Mouse (Mus musculus) forebrain, embryonic 12.5 days (tissue): ENCODE data around the gene Col11a1. TPM values are rescaled to one million over a fixed set of nuclear protein-coding genes. Genes with fewer than 3 reads are reported as not detected.

Source experiments
- ATAC-seq: fragments of 200-750 bp; cut with Nextera tagmentation; 2 replicates; pipeline ENCODE4 v1.8.0; 2017; ENCODE audit warnings: moderate TSS enrichment; ENCODE audit not compliant: low FRiP score
- H3K27ac ChIP-seq: fragments of 300-500 bp; sonication (generic); 2 replicates; pipeline ENCODE4 v1.5.1; 2016; ENCODE audit warnings: mild to moderate bottlenecking
- H3K27me3 ChIP-seq: fragments of 300-500 bp; sonication (generic); 2 replicates; pipeline ENCODE4 v1.6.1; 2016; ENCODE audit warnings: mild to moderate bottlenecking
- H3K36me3 ChIP-seq: fragments of 300-500 bp; sonication (generic); replicated peaks from 2 replicates; pipeline ENCODE4 v1.6.1; 2016; ENCODE audit warnings: mild to moderate bottlenecking
- H3K4me1 ChIP-seq: fragments of 300-500 bp; sonication (generic); 2 replicates; pipeline ENCODE4 v1.6.1; 2016
- H3K4me2 ChIP-seq: fragments of 300-500 bp; sonication (generic); 2 replicates; pipeline ENCODE4 v1.6.1; 2016; ENCODE audit warnings: mild to moderate bottlenecking, moderate library complexity
- H3K4me3 ChIP-seq: fragments of 300-500 bp; sonication (generic); replicated peaks from 2 replicates; pipeline ENCODE4 v1.5.1; 2016; ENCODE audit warnings: mild to moderate bottlenecking
- H3K9ac ChIP-seq: fragments of 300-500 bp; sonication (generic); 2 replicates; pipeline ENCODE4 v1.6.1; 2016; ENCODE audit warnings: mild to moderate bottlenecking
- H3K9me3 ChIP-seq: fragments of 300-500 bp; sonication (generic); 2 replicates; pipeline ENCODE4 v1.6.1; 2016
- WGBS: fragments of 180-500 bp; shearing (Covaris S2); methylation state at CpG from one replicate; pipeline ENCODE4 v1.1.7; 2016; 5-methylcytosine and 5-hydroxymethylcytosine counted together
- polyA plus RNA-seq: library from polyadenylated mRNA; unstranded; fragments of >200 nt; fragmentation: Nextera tagmentation; extraction: Ambion mirVana; gene quantifications from 2 replicates; pipeline ENCODE4 v1.2.1, GENCODE M21; 2016

Gene Col11a1
- polyA plus RNA-seq = 21.3 and 23.8 TPM in 2 replicates

GRCm38 (mm10) chr3:114029971-114030635, at the start of gene Col11a1:
Gene Col11a1 (plus strand): TSS chr3:114030540.
- WGBS = 0% methylated on average over 19 of the region's 19 CpGs

GRCm38 (mm10) chr3:113990936-113991335, 39.4 kb upstream of the Col11a1 start:
- Histone ChIP-seq H3K27me3 (no peaks in the 10 kb centered on the region), H3K27ac (no peak overlapping the region), H3K4me3 (no peak overlapping the region), H3K4me1 (no peaks in the 10 kb centered on the region), H3K36me3 (no peaks in the 10 kb centered on the region), H3K9ac (no peak overlapping the region), H3K9me3 (no peaks in the 10 kb centered on the region), H3K4me2 (no peak overlapping the region)
- no peak for ATAC-seq
- 81% methylated on average over 6 of the region's 6 CpGs for WGBS

More at GRCm38 (mm10) chr3:114029971-114030635, at the start of gene Col11a1:
- Histone ChIP-seq H3K4me2 (peak within 1 kb of the TSS; percentile 96), H3K36me3 (no peaks in the 10 kb centered on the region), H3K4me1 (peaks cover 8% of the 10 kb centered on the region), H3K9me3 (no peaks in the 10 kb centered on the region), H3K27ac (peak within 1 kb of the TSS; percentile 63), H3K27me3 (no peaks in the 10 kb centered on the region), H3K9ac (peak within 1 kb of the TSS; percentile 59), H3K4me3 (peak within 1 kb of the TSS; percentile 55)
- ATAC-seq = peak; percentile 98

DNA sequence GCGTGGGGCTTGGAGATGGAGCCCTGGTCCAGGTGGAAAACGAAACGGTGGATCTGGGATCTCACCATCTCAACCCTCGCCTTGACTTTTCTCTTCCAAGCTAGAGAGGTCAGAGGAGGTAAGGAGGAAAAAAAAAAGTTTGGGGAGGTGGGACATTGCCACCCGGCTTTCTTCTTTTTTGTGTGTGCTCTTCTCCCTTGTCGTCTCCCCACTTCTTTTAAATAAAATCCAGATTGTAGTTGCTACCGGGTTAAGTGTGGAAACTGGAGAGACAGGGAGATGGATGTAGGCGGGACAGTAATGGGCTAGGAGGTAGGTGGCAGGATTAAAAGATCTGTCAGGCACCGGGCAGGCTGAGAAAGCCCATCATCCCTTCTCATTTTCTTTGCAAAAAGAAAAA, 546 bp downstream of the Col11a1 start:
- Histone ChIP-seq H3K4me2 (peak overlapping the region; percentile 96), H3K9me3 (no peaks in the 10 kb centered on the region), H3K4me1 (peaks cover 8% of the 10 kb centered on the region), H3K9ac (peak overlapping the region; percentile 59), H3K27me3 (no peaks in the 10 kb centered on the region), H3K4me3 (peak overlapping the region; percentile 55), H3K36me3 (no peaks in the 10 kb centered on the region), H3K27ac (no peak overlapping the region)
- under 1% methylated on average over 9 of the region's 9 CpGs for WGBS
- no peak for ATAC-seq

- WGBS = under 1% methylated on average over 18 of the region's 21 CpGs
- Histone ChIP-seq H3K4me1 (peaks cover 8% of the 10 kb centered on the region), H3K36me3 (no peaks in the 10 kb centered on the region), H3K4me3 (peak overlapping the region; percentile 55), H3K4me2 (peak overlapping the region; percentile 96), H3K27ac (0 out of 2 replicates have a peak overlapping the region, but pooled peaks have one; percentile 19), H3K27me3 (no peaks in the 10 kb centered on the region), H3K9ac (peak overlapping the region; percentile 59), H3K9me3 (no peaks in the 10 kb centered on the region)
- peak; percentile 40 for ATAC-seq
Observed at GRCm38 (mm10) chr3:114031351-114032213, 1.2 kb downstream of the Col11a1 start.

DNA sequence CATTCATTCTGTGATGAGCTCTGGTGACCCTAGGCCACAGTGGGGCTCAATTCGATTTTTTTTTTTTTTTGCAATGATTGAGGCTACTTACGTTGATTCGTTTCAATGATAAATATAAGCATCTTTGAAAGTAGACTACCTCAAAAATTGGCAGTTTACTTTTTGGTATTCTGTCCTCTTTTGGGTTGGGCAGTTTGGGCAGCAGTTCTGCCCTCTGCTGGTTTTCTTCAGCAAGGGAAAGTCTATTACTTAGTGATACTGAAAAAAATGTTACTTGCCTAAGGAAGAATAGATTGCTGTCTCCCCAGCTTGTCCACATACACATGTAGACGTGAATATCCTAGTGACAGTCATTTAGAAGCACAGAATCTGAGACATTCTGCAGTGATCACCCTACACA, 2.0 kb downstream of the Col11a1 start:
- ATAC-seq = no peak
- Histone ChIP-seq H3K27ac (no peak overlapping the region), H3K4me2 (peak overlapping the region; percentile 96), H3K9ac (peak overlapping the region; percentile 59; the same call in 1 of the 2 replicates), H3K27me3 (no peaks in the 10 kb centered on the region), H3K4me1 (peaks cover 8% of the 10 kb centered on the region), H3K36me3 (no peaks in the 10 kb centered on the region), H3K4me3 (peak overlapping the region; percentile 55), H3K9me3 (no peaks in the 10 kb centered on the region)
- 6% methylated on average over 4 of the region's 4 CpGs for WGBS

DNA sequence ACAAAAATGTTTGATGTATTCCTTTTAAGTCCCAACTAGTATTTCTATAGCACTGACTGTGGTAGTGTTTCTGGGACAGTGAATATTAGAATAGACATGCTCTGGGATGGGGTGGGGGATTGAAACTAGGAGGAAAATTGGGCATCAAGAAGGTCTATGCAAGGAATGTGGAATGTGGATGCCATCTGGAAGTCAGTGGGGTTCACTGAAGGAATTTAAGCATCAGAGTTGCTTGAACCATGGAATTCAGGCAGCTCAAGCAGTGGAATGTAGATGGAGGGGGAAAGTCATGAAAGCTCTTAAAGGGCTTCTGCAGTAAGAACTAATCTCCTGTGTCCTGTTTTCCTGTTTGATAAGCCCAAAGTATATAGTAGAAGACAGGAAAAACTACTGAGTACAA, 22.1 kb downstream of the Col11a1 start:
- no peak overlapping the region for H3K27ac ChIP-seq
- no peaks in the 10 kb centered on the region for H3K4me1 ChIP-seq
- no peak overlapping the region for H3K9ac ChIP-seq
- H3K9me3 ChIP-seq = no peaks in the 10 kb centered on the region
- H3K27me3 ChIP-seq = no peaks in the 10 kb centered on the region
- H3K4me2 ChIP-seq = no peak overlapping the region
- H3K36me3 ChIP-seq = no peaks in the 10 kb centered on the region
- no peak for ATAC-seq
- no peak overlapping the region for H3K4me3 ChIP-seq

- no peak overlapping the region for H3K4me2 ChIP-seq
- no peaks in the 10 kb centered on the region for H3K36me3 ChIP-seq
- WGBS = 68% methylated on average over 3 of the region's 3 CpGs
- H3K4me1 ChIP-seq = no peaks in the 10 kb centered on the region
- no peak overlapping the region for H3K9ac ChIP-seq
- H3K4me3 ChIP-seq = no peak overlapping the region
- no peak overlapping the region for H3K27ac ChIP-seq
- no peaks in the 10 kb centered on the region for H3K27me3 ChIP-seq
- no peak for ATAC-seq
- H3K9me3 ChIP-seq = no peaks in the 10 kb centered on the region
Observed at GRCm38 (mm10) chr3:114053501-114053900, 23.2 kb downstream of the Col11a1 start.

GRCm38 (mm10) chr3:114065123-114065522, 34.8 kb downstream of the Col11a1 start:
- 89% methylated on average over 4 of the region's 4 CpGs for WGBS
- H3K36me3 ChIP-seq = no peaks in the 10 kb centered on the region
- no peak overlapping the region for H3K27ac ChIP-seq
- no peaks in the 10 kb centered on the region for H3K9me3 ChIP-seq
- H3K4me3 ChIP-seq = no peak overlapping the region
- H3K9ac ChIP-seq = no peak overlapping the region
- H3K4me1 ChIP-seq = no peaks in the 10 kb centered on the region
- no peak for ATAC-seq
- H3K27me3 ChIP-seq = no peaks in the 10 kb centered on the region
- no peak overlapping the region for H3K4me2 ChIP-seq

- no peak overlapping the region for H3K9ac ChIP-seq
- H3K27me3 ChIP-seq = no peaks in the 10 kb centered on the region
- no peak for ATAC-seq
- no peak overlapping the region for H3K4me3 ChIP-seq
- no peaks in the 10 kb centered on the region for H3K4me1 ChIP-seq
- no peaks in the 10 kb centered on the region for H3K36me3 ChIP-seq
- no peaks in the 10 kb centered on the region for H3K9me3 ChIP-seq
- 36% methylated on average over 4 of the region's 4 CpGs for WGBS
- no peak overlapping the region for H3K27ac ChIP-seq
- H3K4me2 ChIP-seq = no peak overlapping the region
Observed at GRCm38 (mm10) chr3:114065587-114065986, 35.2 kb downstream of the Col11a1 start.

DNA sequence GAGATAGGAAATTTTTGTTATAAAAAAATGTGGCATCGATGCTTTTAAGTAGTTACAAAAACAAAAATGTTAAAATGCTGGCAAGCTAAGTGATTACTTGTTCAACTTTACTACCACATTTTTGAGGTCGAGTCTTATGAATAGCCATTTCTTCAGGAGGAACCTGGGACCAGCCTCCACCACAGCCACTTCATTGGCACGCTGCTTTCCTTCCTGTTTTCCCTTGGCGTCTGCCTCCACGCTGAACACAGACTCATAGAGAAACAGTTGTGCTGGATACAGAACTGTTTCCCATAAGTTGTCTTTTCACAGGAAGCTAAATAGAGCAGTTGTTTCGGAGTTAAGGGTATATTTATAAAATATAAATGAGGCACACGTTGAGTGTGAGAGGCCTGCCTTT, 69.0 kb downstream of the Col11a1 start:
- Histone ChIP-seq H3K27ac (no peak overlapping the region), H3K4me1 (no peaks in the 10 kb centered on the region), H3K36me3 (no peaks in the 10 kb centered on the region), H3K9me3 (no peaks in the 10 kb centered on the region), H3K4me2 (no peak overlapping the region), H3K9ac (no peak overlapping the region), H3K27me3 (no peaks in the 10 kb centered on the region), H3K4me3 (no peak overlapping the region)
- WGBS = 86% methylated on average over 7 of the region's 7 CpGs
- ATAC-seq = no peak

- Histone ChIP-seq H3K4me3 (no peak overlapping the region), H3K9me3 (no peaks in the 10 kb centered on the region), H3K27ac (no peak overlapping the region), H3K27me3 (no peaks in the 10 kb centered on the region), H3K9ac (no peak overlapping the region), H3K4me2 (no peak overlapping the region), H3K4me1 (no peaks in the 10 kb centered on the region), H3K36me3 (no peaks in the 10 kb centered on the region)
- no peak for ATAC-seq
- WGBS = 30% methylated on average over 7 of the region's 7 CpGs
Observed at GRCm38 (mm10) chr3:114107099-114107498, 76.8 kb downstream of the Col11a1 start.

- Histone ChIP-seq H3K4me3 (no peak overlapping the region), H3K36me3 (no peaks in the 10 kb centered on the region), H3K9ac (no peak overlapping the region), H3K27me3 (no peaks in the 10 kb centered on the region), H3K4me2 (no peak overlapping the region), H3K9me3 (no peaks in the 10 kb centered on the region), H3K27ac (no peak overlapping the region), H3K4me1 (no peaks in the 10 kb centered on the region)
- 23% methylated on average over 3 of the region's 3 CpGs for WGBS
- no peak for ATAC-seq
Observed at GRCm38 (mm10) chr3:114147140-114147539, 116.8 kb downstream of the Col11a1 start.
